Mouse (Mus musculus): ENCODE data around the gene Lipc. TPM values are rescaled to one million over a fixed set of nuclear protein-coding genes. Genes with fewer than 3 reads are reported as not detected.

The Lipc gene
- total and polyA plus RNA-seq, 3 experiments: 0.11 TPM; not detected in 2

- Histone ChIP-seq H3K4me3 (ENCODE audit: low read depth, low read length) (no peak overlapping the region), H3K9me3 (replicated peaks) (no peaks in the 10 kb centered on the region), H3K36me3 (replicated peaks) (peaks cover 82% of the 10 kb centered on the region), H3K4me1 (ENCODE audit: insufficient read depth, low read depth, low read length) (peaks cover 2% of the 10 kb centered on the region; the same call in 1 of the 2 replicates), H3K27me3 (ENCODE audit: insufficient read depth, low read length) (no peaks in the 10 kb centered on the region)
- TF ChIP-seq GATA1 (IDR thresholded peaks at IDR 0.05; ENCODE audit: borderline replicate concordance, low read length) (no peak), GATA2 (IDR thresholded peaks at IDR 0.05; ENCODE audit: borderline replicate concordance, low read depth, low read length) (no peak), POLR2AphosphoS5 (IDR thresholded peaks at IDR 0.05; ENCODE audit: insufficient replicate concordance, low read depth, low read length) (no peak), TAL1 (conservative IDR thresholded peaks at IDR 0.05; ENCODE audit: low read depth, low read length) (no peak), CTCF (IDR thresholded peaks at IDR 0.05; ENCODE audit: low read depth, low read length) (no peak)
- ATAC-seq (ENCODE audit: extremely low read depth, insufficient number of reproducible peaks, low FRiP score, poor library complexity, severe bottlenecking) (no peak), DNase-seq (ENCODE audit: low spot score) (no peak)
Observed at GRCm38 (mm10) chr9:70760974-70761373, 191.1 kb downstream of the Lipc start.

DNA sequence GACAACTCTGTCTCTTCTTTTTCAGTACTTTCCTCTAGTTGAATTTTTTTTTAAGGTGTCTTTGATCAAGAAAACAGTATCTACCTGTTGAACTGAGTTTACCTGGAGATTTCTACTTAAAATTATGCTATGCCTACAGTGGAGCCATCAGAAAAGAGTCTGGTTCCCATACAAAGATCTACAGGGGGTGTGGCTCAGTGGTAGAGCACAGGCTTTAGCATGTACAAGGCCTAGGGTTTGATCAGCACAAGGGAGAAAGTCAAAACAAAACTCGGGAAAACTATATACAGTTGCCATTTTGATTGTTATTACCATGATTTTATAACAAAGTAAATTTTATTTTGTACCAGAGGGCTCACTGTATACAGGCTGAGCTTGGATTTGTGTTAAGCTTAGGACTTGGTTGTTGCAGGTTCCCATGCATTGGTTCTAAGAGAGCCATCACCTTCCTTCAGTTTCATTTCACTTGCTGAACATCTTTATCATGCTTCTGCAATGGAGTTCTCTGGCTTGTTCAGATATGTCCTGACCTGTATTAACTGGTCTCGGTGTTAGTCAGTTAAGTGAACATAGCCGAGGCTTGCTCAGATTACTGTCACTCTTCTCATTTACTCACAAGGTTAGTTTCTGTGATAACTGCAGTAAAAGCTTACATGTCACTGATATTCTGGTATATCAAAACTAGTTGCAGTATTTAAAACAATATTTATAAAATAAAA is 200.4 kb downstream of the Lipc start:
- Histone ChIP-seq H3K9me3 (replicated peaks) (no peaks in the 10 kb centered on the region), H3K4me3 (ENCODE audit: low read depth, low read length) (no peak overlapping the region), H3K36me3 (replicated peaks) (peaks cover 71% of the 10 kb centered on the region), H3K27me3 (ENCODE audit: insufficient read depth, low read length) (no peaks in the 10 kb centered on the region), H3K4me1 (ENCODE audit: insufficient read depth, low read depth, low read length) (no peaks in the 10 kb centered on the region)
- DNase-seq (ENCODE audit: low spot score) (no peak), ATAC-seq (ENCODE audit: extremely low read depth, insufficient number of reproducible peaks, low FRiP score, poor library complexity, severe bottlenecking) (no peak)
- TF ChIP-seq GATA1 (IDR thresholded peaks at IDR 0.05; ENCODE audit: borderline replicate concordance, low read length): no peak
- no peak for TF ChIP-seq GATA2 (IDR thresholded peaks at IDR 0.05; ENCODE audit: borderline replicate concordance, low read depth, low read length)
- TF ChIP-seq TAL1 (conservative IDR thresholded peaks at IDR 0.05; ENCODE audit: low read depth, low read length): no peak
- no peak for TF ChIP-seq CTCF (IDR thresholded peaks at IDR 0.05; ENCODE audit: low read depth, low read length)

Other genes starting within 250 kb of the Lipc start
- gene Aqp9, start 216.5 kb upstream of the Lipc start, total RNA-seq (2014; fragmentation: Nextera tagmentation): 2.8 and 4.9 TPM in 2 replicates
- gene Aqp9, start 216.5 kb upstream of the Lipc start, total RNA-seq (2017): 1.9 and 2.2 TPM in 2 replicates
- 0.04 and 0.05 TPM in 2 replicates for gene Aqp9, start 216.5 kb upstream of the Lipc start, polyA plus RNA-seq (2012)